Mouse (Mus musculus) MEL (cell line): ENCODE results near the gene Gpha2.

Experiments
- CTCF ChIP-seq, 3 experiments: IDR thresholded peaks in 2 of 3; conservative IDR thresholded peaks in 1 of 3; 2 replicates each; pipeline ENCODE4 v1.5.1; 2011 to 2012; ENCODE audit warnings: low read length in 3 of 3, low read depth in 2 of 3, mild to moderate bottlenecking in 2 of 3, improper control_type of control experiment in 1 of 3, inconsistent platforms in 1 of 3, mixed read lengths in 1 of 3, moderate library complexity in 1 of 3; ENCODE audit not compliant: control insufficient read depth in 1 of 3, insufficient read depth in 1 of 3, poor library complexity in 1 of 3, severe bottlenecking in 1 of 3
- EP300 ChIP-seq, 2 experiments: IDR thresholded peaks; 2 replicates each; pipeline ENCODE4 v1.6.1; 2011; ENCODE audit warnings: improper control_type of control experiment in 2 of 2, low read length in 2 of 2, low read depth in 1 of 2, mild to moderate bottlenecking in 1 of 2
- GABPA ChIP-seq: IDR thresholded peaks from 2 replicates; pipeline ENCODE4 v1.6.1; 2012; ENCODE audit warnings: low read depth, mild to moderate bottlenecking, inconsistent platforms, low read length, improper control_type of control experiment, moderate library complexity
- ZNF384 ChIP-seq: IDR thresholded peaks from 2 replicates; pipeline ENCODE4 v1.6.1; 2012; ENCODE audit warnings: low read depth, mild to moderate bottlenecking, inconsistent platforms, low read length, improper control_type of control experiment

DNA sequence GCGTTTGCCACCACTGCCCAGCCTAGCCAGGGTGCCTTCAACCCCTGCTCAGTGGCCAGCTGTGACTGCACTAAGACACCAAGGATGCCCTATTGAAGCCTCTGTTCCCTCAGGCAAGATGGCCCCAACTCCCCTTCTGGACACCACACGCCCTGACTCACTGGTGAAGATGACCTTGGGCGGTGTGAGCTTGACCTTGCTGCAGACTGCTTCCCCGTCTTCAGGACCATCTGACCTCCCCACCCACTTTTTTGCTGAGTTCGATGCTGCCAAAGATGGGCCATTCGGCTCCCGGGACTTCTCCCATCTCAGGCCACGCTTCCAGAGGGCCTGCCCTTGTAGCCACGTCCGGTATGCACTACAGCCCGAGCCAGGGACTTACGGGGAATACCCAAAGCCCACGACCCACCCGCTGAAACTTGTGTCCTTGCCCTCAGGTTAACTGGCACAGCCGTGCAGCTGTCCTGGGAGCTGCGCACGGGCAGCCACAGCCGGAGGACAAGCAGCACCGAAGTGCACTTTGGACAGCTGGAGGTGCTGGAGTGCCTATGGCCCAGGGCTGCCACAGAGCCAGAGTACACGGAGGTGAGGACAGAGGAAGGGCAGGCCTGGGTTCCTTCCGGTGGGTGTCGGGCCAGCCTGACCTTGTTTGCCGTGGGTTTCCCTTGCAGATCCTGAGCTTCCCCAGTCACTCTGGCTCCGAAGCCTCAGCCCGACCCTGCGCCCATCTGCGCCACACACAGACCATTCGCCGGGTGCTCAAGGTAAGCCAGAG is 21.5 kb downstream of the Gpha2 start:
- TF ChIP-seq ZNF384 (no peak), GABPA (no peak), CTCF (IDR thresholded peaks at IDR 0.05 in 2 of 3, conservative IDR thresholded peaks at IDR 0.05 in 1 of 3; ENCODE audit: control insufficient read depth in 1 of 3, insufficient read depth in 1 of 3, low read depth in 2 of 3, low read length in 3 of 3, poor library complexity in 1 of 3, severe bottlenecking in 1 of 3) (no peak), EP300 (IDR thresholded peaks at IDR 0.05; ENCODE audit: low read depth in 1 of 2, low read length in 2 of 2) (no peak)
